Mouse (Mus musculus) kidney, embryonic 14.5 days (tissue): ENCODE results near the gene Garnl3. TPM values are rescaled to one million over a fixed set of nuclear protein-coding genes. Genes with fewer than 3 reads are reported as not detected.

ENCODE experiments used
- ATAC-seq: fragments of 200-750 bp; cut with Nextera tagmentation; 2 replicates; pipeline ENCODE4 v1.8.0; 2017; ENCODE audit warnings: moderate number of reproducible peaks, mild to moderate bottlenecking, moderate TSS enrichment, moderate library complexity; ENCODE audit not compliant: low FRiP score, low TSS enrichment
- H3K27ac ChIP-seq: fragments of 300-500 bp; sonication (generic); 2 replicates; pipeline ENCODE4 v1.5.1; 2014; ENCODE audit warnings: low read depth, mild to moderate bottlenecking, low read length, moderate library complexity, mixed read lengths
- H3K27me3 ChIP-seq: fragments of 300-500 bp; sonication (generic); 2 replicates; pipeline ENCODE4 v1.6.1; 2014; ENCODE audit warnings: mild to moderate bottlenecking, low read length; ENCODE audit not compliant: control insufficient read depth, insufficient read depth
- H3K36me3 ChIP-seq: fragments of 300-500 bp; sonication (generic); 2 replicates; pipeline ENCODE4 v1.6.1; 2014; ENCODE audit warnings: low read length, mixed read lengths; ENCODE audit not compliant: control insufficient read depth, insufficient read depth
- H3K4me1 ChIP-seq: fragments of 300-500 bp; sonication (generic); 2 replicates; pipeline ENCODE4 v1.6.1; 2014; ENCODE audit warnings: low read length, mixed read lengths; ENCODE audit not compliant: control insufficient read depth, insufficient read depth
- H3K4me2 ChIP-seq: fragments of 300-500 bp; sonication (generic); replicated peaks from 2 replicates; pipeline ENCODE4 v1.6.1; 2014; ENCODE audit warnings: low read depth, mild to moderate bottlenecking, low read length
- H3K4me3 ChIP-seq: fragments of 300-500 bp; sonication (generic); 2 replicates; pipeline ENCODE4 v1.5.1; 2014; ENCODE audit warnings: mild to moderate bottlenecking, low read length
- H3K9ac ChIP-seq: fragments of 300-500 bp; sonication (generic); 2 replicates; pipeline ENCODE4 v1.6.1; 2014; ENCODE audit warnings: low read depth, mild to moderate bottlenecking, low read length, moderate library complexity
- H3K9me3 ChIP-seq: fragments of 300-500 bp; sonication (generic); 2 replicates; pipeline ENCODE4 v1.6.1; 2016; ENCODE audit warnings: low read length; ENCODE audit not compliant: control insufficient read depth
- WGBS: fragments of 180-500 bp; shearing (Covaris S2); extraction: QIAGEN DNeasy Blood & Tissue Kit; methylation state at CpG from one replicate; pipeline ENCODE4 v1.1.7; 2014; 5-methylcytosine and 5-hydroxymethylcytosine counted together
- polyA plus RNA-seq: library from polyadenylated mRNA; unstranded; fragments of >200 nt; fragmentation: Nextera tagmentation; extraction: Ambion mirVana; gene quantifications from 2 replicates; pipeline ENCODE4 v1.2.1, GENCODE M21; 2014

The Garnl3 gene
- polyA plus RNA-seq, 1 experiment from 2014 or later = 12.1 TPM

DNA sequence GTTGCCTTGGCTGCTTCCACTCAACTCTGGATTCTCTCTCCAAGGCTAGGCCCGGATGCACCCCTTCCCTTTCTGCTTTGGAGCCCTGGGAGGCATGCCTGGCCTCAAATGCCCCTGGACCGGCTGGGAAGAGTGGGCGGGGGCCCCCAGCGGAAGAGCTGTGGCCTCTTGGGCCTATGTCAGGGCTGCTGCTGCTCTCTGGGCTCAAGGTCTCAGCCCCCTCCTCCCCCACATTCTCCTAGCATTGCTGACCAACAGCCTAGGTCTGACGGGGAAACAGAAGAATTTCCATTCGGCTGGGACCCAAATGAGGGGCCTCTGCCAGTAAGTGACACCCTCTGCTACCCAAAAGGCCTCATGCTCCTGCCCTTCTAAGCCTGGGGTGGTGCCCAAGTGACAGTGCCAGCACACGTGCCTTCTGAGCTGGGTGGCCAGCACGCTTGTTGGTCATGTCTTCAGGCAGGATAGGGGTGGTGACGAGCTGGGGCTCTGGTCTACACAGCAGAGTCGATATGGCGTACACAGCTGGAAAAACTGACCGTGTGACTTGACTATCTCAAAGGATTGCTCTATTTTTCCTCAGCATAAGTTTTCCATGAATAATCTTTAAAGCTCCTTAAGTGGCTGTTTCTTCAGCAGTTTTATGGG, 29.0 kb upstream of the Garnl3 start:
- Histone ChIP-seq H3K4me1 (peaks cover 14% of the 10 kb centered on the region), H3K9me3 (no peaks in the 10 kb centered on the region), H3K9ac (no peak overlapping the region), H3K36me3 (no peaks in the 10 kb centered on the region), H3K27me3 (no peaks in the 10 kb centered on the region), H3K4me2 (no peak overlapping the region), H3K4me3 (no peak overlapping the region), H3K27ac (no peak overlapping the region)
- WGBS = 50% methylated on average over 12 of the region's 12 CpGs
- ATAC-seq = 0 out of 2 replicates have a peak, but pooled peaks have one; percentile 6

DNA sequence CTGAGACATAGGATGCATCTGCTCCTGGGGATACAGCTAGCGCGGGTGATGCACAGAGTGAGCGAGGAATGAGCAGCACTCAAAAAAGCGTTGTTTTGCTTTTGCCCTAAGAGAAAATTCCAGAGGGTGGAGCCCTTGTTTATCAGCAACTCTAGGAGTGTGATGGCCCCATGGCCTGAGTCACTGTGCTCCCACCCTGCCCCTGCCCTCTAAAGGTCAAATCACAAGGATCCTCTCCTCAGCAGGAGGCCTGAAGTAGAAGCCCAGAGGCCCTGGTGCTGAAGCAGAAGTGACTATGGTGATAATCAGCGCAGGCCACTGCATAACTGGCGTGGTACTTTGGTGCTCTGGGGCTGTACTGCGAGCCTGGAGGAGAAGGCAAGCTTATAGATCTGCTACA, 28.1 kb upstream of the Garnl3 start:
- 88% methylated on average over 7 of the region's 7 CpGs for WGBS
- H3K9me3 ChIP-seq = no peaks in the 10 kb centered on the region
- ATAC-seq = no peak
- H3K4me2 ChIP-seq = no peak overlapping the region
- H3K9ac ChIP-seq = no peak overlapping the region
- no peak overlapping the region for H3K4me3 ChIP-seq
- no peak overlapping the region for H3K27ac ChIP-seq
- H3K36me3 ChIP-seq = no peaks in the 10 kb centered on the region
- peaks cover 6% of the 10 kb centered on the region; the same call in 1 of the 2 replicates for H3K4me1 ChIP-seq
- no peaks in the 10 kb centered on the region for H3K27me3 ChIP-seq

DNA sequence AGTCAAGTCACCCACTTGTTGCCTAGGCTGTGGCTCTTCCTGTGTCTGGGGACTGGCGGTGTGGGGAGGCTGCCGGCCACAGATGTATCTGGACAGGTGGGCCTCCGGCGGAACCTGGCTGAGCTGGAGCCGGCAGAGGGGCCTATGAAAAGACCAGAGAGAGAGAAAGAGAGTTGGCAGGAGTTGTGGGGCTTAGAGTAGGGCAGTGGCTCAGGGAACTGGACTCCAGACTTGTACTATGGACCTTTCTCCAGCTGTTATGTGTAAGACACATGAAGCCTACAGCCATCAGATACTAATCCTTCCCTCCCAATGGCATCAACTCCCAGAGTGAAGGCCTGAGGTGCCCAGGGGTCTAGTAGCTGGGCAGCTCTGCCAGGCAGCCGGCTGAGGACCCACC, 27.4 kb upstream of the Garnl3 start:
- H3K4me2 ChIP-seq = no peak overlapping the region
- no peaks in the 10 kb centered on the region for H3K27me3 ChIP-seq
- no peak overlapping the region for H3K27ac ChIP-seq
- ATAC-seq = no peak
- 92% methylated on average over 6 of the region's 6 CpGs for WGBS
- peaks cover 6% of the 10 kb centered on the region; the same call in 1 of the 2 replicates for H3K4me1 ChIP-seq
- no peak overlapping the region for H3K4me3 ChIP-seq
- no peak overlapping the region for H3K9ac ChIP-seq
- H3K9me3 ChIP-seq = no peaks in the 10 kb centered on the region
- no peaks in the 10 kb centered on the region for H3K36me3 ChIP-seq

DNA sequence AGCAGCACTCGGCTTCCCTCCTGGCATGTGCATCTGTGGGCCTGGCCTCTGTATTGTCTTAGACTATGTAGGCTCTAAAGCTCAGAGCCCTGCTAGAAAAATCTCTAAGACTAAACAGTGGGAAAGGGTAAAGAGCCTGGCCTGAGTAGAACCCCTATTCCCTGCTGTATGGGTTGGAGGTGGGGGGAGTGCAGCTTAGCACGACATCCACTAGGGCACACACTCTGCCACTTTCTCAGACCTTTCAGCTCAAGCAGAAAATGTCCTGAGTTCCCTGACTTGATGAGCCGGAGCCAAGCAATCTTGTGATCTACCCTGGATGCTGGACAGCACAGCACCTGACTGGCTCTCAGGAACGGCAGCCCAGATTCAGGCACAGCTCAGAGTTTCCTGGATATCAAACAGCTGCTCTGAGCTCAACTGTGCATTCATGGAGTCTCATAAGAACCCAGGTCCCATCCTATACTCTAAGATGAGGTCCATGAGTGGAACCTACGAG, 24.9 kb upstream of the Garnl3 start:
- Histone ChIP-seq H3K4me1 (peaks cover 6% of the 10 kb centered on the region; the same call in 1 of the 2 replicates), H3K27ac (no peak overlapping the region), H3K4me2 (no peak overlapping the region), H3K4me3 (no peak overlapping the region), H3K9ac (no peak overlapping the region), H3K9me3 (no peaks in the 10 kb centered on the region), H3K36me3 (no peaks in the 10 kb centered on the region), H3K27me3 (no peaks in the 10 kb centered on the region)
- ATAC-seq = no peak
- 58% methylated on average over 5 of the region's 5 CpGs for WGBS

DNA sequence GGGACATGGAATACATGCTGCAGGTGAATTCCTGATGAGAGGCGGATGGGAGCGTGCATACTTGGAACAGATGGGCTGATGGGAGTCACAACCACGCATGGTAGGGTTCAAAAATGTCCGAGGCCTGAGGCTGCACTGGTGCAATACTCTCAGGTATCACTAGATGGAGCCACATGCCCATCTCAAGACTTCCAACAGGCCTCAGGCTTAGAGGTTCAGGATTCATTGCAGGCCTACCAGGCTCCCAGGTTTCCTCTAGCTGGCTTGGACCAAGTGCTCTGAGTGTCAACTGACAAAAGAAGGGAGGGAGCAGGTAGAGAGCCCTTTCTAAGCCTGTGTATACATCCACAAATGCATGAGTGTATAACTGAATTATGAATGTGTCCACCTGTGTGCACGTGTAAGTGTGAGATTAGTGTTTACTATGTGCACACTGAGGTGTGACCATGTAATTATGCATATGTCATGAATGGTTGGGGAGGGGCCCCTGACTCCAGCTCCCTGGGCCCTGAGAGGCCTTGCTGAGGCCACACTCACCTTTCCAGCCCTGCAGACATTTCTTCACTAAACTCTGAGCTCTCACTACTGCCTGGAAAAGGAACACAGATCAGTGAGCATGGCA, 23.4 kb upstream of the Garnl3 start:
- Histone ChIP-seq H3K4me1 (no peaks in the 10 kb centered on the region), H3K9me3 (no peaks in the 10 kb centered on the region), H3K27me3 (no peaks in the 10 kb centered on the region), H3K9ac (no peak overlapping the region), H3K36me3 (no peaks in the 10 kb centered on the region), H3K4me2 (no peak overlapping the region), H3K27ac (no peak overlapping the region), H3K4me3 (no peak overlapping the region)
- peak; percentile 74 for ATAC-seq
- WGBS = 24% methylated on average over 5 of the region's 5 CpGs

DNA sequence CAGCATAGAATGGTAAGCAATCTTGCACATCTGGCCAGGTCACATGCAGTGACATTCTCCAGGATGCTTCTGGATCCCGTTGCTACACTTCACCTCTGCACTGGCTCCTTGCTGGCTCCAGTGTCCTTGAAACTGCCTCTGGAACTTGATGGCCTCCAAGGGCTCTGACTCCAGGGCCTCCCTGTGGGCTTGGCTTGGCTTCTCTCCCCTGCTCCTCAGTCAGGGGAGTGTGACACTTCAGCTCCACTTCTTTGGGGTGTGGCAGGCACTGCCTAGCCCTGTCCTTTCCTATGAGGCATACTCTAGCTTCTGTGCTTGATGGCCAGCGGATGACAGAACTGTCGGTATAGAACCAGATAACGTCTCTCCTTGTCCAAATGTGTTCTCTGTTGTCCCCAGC, 15.5 kb upstream of the Garnl3 start:
- Histone ChIP-seq H3K27ac (no peak overlapping the region), H3K27me3 (no peaks in the 10 kb centered on the region), H3K4me1 (no peaks in the 10 kb centered on the region), H3K36me3 (no peaks in the 10 kb centered on the region), H3K4me3 (no peak overlapping the region), H3K4me2 (no peak overlapping the region), H3K9me3 (no peaks in the 10 kb centered on the region), H3K9ac (no peak overlapping the region)
- WGBS = 85% methylated on average over 4 of the region's 4 CpGs
- ATAC-seq = no peak

DNA sequence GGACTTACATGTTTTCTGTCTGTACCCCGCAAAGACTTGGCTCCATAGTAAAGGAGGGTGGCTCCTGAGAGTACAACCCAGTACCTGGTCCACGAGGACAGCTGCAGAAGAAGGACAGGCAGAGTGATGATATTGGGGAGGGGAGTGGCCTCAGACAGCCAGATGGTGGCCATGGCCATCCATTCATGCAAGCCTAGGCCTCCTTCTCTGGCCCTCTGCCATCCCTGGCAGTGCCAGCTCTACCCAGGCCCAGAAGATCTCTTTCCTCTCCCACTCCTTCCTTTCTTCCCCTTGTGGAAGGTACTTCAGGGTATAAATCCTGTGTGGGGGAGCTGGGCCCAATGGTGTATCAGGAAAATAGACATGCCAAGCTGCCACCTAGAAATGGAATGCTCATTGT, 11.8 kb upstream of the Garnl3 start:
- Histone ChIP-seq H3K4me2 (no peak overlapping the region), H3K27me3 (no peaks in the 10 kb centered on the region), H3K27ac (no peak overlapping the region), H3K4me3 (no peak overlapping the region), H3K9me3 (no peaks in the 10 kb centered on the region), H3K9ac (no peak overlapping the region), H3K36me3 (no peaks in the 10 kb centered on the region), H3K4me1 (no peaks in the 10 kb centered on the region)
- WGBS = 91% methylated on average over 2 of the region's 2 CpGs
- no peak for ATAC-seq

DNA sequence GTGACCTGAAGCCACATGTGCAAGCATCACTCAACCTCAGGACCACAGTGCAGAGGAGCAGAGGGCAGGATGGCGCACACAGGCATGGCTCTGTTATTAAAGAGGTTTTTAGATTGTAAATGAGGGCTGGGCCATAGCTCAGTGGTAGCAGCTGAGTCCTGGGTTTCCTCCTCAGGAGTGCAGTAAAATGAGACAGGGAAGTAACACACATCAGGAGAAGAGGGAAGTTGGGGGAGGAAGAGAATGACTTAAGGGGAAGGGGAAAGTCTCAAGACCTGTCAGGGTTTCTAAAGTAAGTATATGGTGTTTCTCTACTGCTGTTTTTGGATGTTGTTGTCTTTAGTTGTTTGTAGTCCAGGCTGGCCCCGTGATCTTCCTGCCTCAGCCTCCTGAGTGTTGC, 7.0 kb upstream of the Garnl3 start:
- Histone ChIP-seq H3K27ac (no peak overlapping the region), H3K4me1 (no peaks in the 10 kb centered on the region), H3K4me3 (no peak overlapping the region), H3K9me3 (no peaks in the 10 kb centered on the region), H3K36me3 (no peaks in the 10 kb centered on the region), H3K27me3 (no peaks in the 10 kb centered on the region), H3K4me2 (no peak overlapping the region), H3K9ac (no peak overlapping the region)
- ATAC-seq = no peak
- WGBS = 93% methylated on average over 2 of the region's 2 CpGs

DNA sequence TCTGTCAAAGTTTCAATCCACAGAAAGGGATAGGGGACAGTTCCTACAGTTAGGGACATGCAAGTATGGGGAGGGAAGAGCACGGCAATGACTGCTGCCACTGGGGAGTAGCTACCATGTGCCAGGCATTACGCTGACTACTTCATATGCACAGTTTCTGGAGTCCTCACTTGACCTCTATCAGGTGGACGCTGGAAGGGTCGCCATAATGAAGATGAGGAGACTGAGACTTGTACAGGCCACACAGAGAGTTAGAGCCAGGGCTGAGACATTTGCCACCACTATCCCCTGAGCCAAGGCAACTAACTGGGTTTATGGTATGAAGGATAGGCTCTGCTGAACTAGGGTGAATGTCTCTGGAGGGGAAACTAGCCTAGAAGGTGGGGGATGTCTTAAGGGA, 6.3 kb upstream of the Garnl3 start:
- no peak for ATAC-seq
- Histone ChIP-seq H3K9me3 (no peaks in the 10 kb centered on the region), H3K27me3 (no peaks in the 10 kb centered on the region), H3K4me2 (no peak overlapping the region), H3K4me3 (no peak overlapping the region), H3K4me1 (no peaks in the 10 kb centered on the region), H3K27ac (no peak overlapping the region), H3K36me3 (no peaks in the 10 kb centered on the region), H3K9ac (no peak overlapping the region)
- 86% methylated on average over 4 of the region's 4 CpGs for WGBS
